Mouse (Mus musculus): ENCODE results near the gene Adpgk.

DNA sequence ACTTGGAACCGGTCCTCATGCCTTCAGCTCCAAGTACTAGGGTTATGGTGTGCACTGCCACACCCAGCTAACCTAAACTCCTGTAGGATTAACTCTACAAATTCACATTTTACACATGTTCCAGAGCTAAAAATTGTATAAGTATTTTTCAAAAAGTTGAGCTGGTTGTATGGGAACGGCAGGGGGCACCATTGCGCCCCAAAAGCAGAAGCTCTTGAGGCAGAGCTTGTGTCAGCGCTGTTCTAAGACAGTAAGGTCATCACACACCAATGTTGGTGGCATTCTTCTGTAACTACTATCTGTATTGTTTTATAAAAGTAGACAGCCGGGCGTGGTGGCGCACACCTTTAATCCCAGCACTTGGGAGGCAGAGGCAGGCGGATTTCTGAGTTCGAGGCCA is 48.6 kb downstream of the Adpgk start:
- TF ChIP-seq CTCF (IDR thresholded peaks at IDR 0.05; ENCODE audit: extremely low read depth, insufficient read length, insufficient replicate concordance, low read depth, low read length) (peak; percentile 48; the same call in 1 of the 2 replicates), POLR2A (IDR thresholded peaks at IDR 0.05; ENCODE audit: low read depth, low read length) (no peak)

All from small intestine, adult 2 months (tissue).